Mouse (Mus musculus) limb, embryonic 15.5 days (tissue): ENCODE results near the gene Cxcl17. TPM values are rescaled to one million over a fixed set of nuclear protein-coding genes. Genes with fewer than 3 reads are reported as not detected.
"Not testable (repeated sequence)": the region's sequence is repeated elsewhere in the genome, so short reads cannot be mapped to it uniquely, and the experiment has no call there.

Experiments used
- ATAC-seq: fragments of 200-750 bp; cut with Nextera tagmentation; 2 replicates; pipeline ENCODE4 v1.8.0; 2017; ENCODE audit warnings: low read depth, moderate TSS enrichment; ENCODE audit not compliant: insufficient number of reproducible peaks, low FRiP score, low TSS enrichment
- H3K27ac ChIP-seq: fragments of 300-500 bp; sonication (generic); 2 replicates; pipeline ENCODE4 v1.5.1; 2015; ENCODE audit warnings: moderate library complexity, mild to moderate bottlenecking, inconsistent platforms
- H3K27me3 ChIP-seq: fragments of 300-500 bp; sonication (generic); 2 replicates; pipeline ENCODE4 v1.6.1; 2015; ENCODE audit warnings: inconsistent platforms
- H3K36me3 ChIP-seq: fragments of 300-500 bp; sonication (generic); 2 replicates; pipeline ENCODE4 v1.6.1; 2015; ENCODE audit warnings: inconsistent platforms
- H3K4me1 ChIP-seq: fragments of 300-500 bp; sonication (generic); 2 replicates; pipeline ENCODE4 v1.6.1; 2015; ENCODE audit warnings: inconsistent platforms
- H3K4me2 ChIP-seq: fragments of 300-500 bp; sonication (generic); 2 replicates; pipeline ENCODE4 v1.6.1; 2015; ENCODE audit warnings: mild to moderate bottlenecking, inconsistent platforms
- H3K4me3 ChIP-seq: fragments of 300-500 bp; sonication (generic); 2 replicates; pipeline ENCODE4 v1.5.1; 2015; ENCODE audit warnings: mild to moderate bottlenecking, inconsistent platforms
- H3K9ac ChIP-seq: fragments of 300-500 bp; sonication (generic); 2 replicates; pipeline ENCODE4 v1.6.1; 2015; ENCODE audit warnings: inconsistent platforms
- H3K9me3 ChIP-seq: fragments of 300-500 bp; sonication (generic); 2 replicates; pipeline ENCODE4 v1.6.1; 2016; ENCODE audit warnings: inconsistent platforms
- WGBS: fragments of 180-500 bp; shearing (Covaris S2); methylation state at CpG from one replicate; pipeline ENCODE4 v1.1.7; 2015; 5-methylcytosine and 5-hydroxymethylcytosine counted together
- polyA plus RNA-seq: library from polyadenylated mRNA; unstranded; fragments of >200 nt; fragmentation: Nextera tagmentation; extraction: Ambion mirVana; gene quantifications from 2 replicates; pipeline ENCODE4 v1.2.1, GENCODE M21; 2015

Cxcl17 gene
- polyA plus RNA-seq: 0.20 and 0.32 TPM in 2 replicates

DNA sequence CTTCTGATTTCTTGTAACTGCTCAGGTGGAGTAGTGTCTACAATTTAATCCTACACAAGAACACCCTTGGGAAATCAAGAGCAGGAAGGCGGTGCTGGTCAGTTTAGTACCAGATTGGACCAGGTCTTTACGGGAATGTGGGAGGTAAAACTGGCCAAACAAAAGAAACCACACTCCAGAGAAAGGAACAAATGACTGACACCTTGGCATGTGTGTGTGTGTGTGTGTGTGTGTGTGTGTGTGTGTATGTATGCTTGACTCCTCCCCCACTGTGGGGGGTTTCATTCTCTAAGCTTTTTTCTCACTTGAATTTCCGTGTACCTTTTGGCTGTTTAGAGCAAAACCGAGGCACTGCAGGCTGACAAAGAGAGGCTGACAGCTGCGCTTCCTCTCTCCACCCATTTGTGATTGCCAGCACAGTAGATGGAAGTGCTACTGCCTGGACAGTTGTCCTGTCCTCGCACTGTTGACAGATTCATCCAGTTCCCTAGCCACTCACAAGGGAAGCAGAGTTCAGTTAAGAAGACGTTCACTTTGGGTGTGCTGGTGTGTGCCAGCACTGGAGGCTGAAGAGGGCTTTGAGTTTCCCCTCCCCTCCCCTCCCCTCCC, at the start of gene Cxcl17:
Gene Cxcl17, minus strand, starts transcription at position 54 of the 609 bp plus-strand sequence.
- 55% methylated on average over 7 of the region's 7 CpGs for WGBS
- Histone ChIP-seq H3K36me3 (no peaks in the 10 kb centered on the region), H3K9me3 (no peaks in the 10 kb centered on the region), H3K4me1 (no peaks in the 10 kb centered on the region), H3K27ac (no peak within 1 kb of the TSS), H3K4me3 (no peak within 1 kb of the TSS), H3K9ac (no peak within 1 kb of the TSS), H3K4me2 (no peak within 1 kb of the TSS), H3K27me3 (no peaks in the 10 kb centered on the region)
- no peak for ATAC-seq

DNA sequence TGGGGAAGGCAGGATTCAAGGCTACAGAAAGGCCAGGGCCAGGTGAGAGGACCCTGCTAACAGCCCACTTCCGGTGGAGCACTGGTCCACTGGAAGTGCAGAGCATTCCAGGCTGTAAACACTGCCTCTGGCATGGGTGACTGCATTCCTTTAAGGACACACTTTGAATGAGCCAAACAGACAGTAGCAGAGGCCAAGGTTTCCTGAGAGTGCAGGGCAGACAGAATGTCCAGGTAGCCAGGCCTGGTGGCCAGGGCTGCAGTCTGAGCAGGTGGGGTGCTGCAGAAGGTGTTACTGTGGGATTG, 49.3 kb upstream of the Cxcl17 start:
- not testable (repeated sequence) for H3K27me3 ChIP-seq, H3K4me1 ChIP-seq, ATAC-seq, H3K4me3 ChIP-seq, H3K9ac ChIP-seq, H3K4me2 ChIP-seq, H3K27ac ChIP-seq, H3K9me3 ChIP-seq, H3K36me3 ChIP-seq
- no CpG with 5 or more reads among the region's 1 CpGs for WGBS

DNA sequence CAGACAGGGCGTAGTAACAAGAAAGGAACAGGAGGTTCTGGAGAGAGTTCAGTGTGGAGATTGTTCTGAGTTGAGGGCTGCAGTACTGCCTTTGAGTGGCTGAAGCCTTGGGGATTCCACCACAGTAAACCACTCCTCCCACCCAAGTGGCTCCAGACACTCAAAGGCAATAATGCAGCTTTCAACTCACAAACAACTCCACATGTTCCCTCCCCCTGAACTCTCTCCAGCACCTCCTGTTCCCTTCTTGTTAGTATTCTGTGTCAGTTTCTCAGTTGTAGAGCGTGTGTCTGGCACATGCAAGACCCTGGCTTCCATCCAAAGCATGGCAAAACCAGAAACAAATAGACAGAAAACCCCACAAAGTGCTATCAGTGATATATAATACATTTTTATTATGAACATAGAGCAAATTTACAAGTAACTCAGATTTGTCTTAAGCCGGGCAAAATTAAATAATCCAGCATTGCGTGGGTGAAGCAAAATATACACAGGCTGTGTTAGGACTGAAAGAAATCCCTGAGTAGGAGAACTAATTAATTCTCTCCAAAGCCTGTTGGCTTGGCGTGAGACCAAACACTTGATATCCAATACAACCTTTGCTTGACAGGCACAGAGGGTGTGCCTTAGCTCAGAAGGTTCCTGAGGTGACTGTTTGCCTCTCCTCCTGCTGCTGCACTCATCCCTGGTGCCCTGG, 48.8 kb upstream of the Cxcl17 start:
- H3K4me1 ChIP-seq, H3K27ac ChIP-seq, H3K4me2 ChIP-seq, H3K36me3 ChIP-seq, H3K9me3 ChIP-seq, H3K9ac ChIP-seq, ATAC-seq, H3K27me3 ChIP-seq, H3K4me3 ChIP-seq: not testable (repeated sequence)
- WGBS: 45% methylated on average over 4 of the region's 5 CpGs

DNA sequence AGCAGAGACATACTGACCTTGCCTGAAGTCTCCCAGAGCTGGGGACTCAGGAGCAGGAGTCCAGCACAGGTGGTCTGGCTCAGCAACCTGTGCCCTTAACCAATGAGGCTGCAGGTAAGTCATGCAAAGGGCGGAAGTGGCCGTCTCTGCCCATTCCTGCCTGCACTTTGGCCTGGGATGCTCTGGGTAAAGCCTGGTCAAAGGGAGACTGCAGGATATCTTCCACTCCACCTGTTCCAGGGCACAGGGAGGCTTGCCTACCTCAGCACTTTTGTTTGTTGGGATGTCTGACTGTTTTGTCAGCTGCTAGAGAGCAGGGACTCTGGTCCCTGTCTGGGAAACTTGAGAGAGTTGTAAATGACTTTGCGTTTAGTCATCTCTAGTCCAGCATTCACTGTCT, 39.4 kb upstream of the Cxcl17 start:
- Histone ChIP-seq H3K27me3 (no peaks in the 10 kb centered on the region), H3K4me1 (no peaks in the 10 kb centered on the region), H3K9me3 (no peaks in the 10 kb centered on the region), H3K4me2 (no peak overlapping the region), H3K27ac (no peak overlapping the region), H3K36me3 (no peaks in the 10 kb centered on the region), H3K9ac (no peak overlapping the region), H3K4me3 (no peak overlapping the region)
- 77% methylated on average over 3 of the region's 3 CpGs for WGBS
- no peak for ATAC-seq

DNA sequence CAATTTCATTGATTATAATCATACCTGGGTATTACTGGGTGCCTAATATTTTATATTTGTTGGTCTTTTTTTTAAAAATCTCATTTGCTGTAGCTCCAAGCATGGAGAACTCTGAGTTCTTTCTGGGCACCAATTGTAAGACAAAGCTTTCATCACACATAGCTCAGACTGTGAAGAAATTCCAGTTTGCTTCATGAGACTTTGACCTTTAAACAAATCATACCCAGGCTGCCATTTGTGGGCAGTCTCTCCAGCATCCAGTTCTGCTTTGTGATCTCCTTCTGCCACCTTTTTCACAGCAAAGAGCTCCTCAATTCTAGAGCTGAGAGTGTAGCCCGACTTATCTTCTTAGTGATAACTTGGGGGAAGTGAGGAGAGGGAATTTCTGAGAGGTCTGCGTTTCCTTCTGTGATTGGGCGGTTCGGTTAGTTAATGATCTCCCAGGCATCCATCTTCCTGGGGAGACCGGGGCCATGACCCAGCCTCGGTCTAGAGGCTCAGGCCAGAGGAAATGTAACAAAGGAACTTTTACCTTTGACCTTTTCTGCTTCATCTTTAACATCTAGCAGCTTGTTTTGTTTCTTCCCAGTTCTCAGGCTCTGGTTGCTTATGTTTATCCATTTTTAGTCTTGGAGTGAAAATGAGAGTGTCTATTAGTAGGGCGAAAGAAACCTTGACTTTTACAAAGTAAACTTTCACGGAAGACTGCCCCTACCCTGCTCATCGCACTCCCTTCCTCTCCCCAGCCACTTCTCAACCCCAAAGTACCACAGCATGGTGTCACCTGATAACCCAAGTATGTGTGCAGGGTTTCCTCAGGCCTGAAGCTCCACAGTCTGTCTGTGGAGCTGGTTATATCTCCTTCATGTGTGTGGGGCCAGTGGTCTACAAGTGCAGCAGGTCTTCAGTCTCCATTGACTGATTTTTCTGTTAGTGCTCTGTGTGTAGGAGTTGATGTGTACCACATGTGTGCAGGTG, 37.5 kb upstream of the Cxcl17 start:
- H3K4me1 ChIP-seq: no peaks in the 10 kb centered on the region
- no peak for ATAC-seq
- WGBS: 65% methylated on average over 9 of the region's 9 CpGs
- H3K9ac ChIP-seq: no peak overlapping the region
- no peak overlapping the region for H3K4me3 ChIP-seq
- H3K9me3 ChIP-seq: no peaks in the 10 kb centered on the region
- no peaks in the 10 kb centered on the region for H3K27me3 ChIP-seq
- H3K27ac ChIP-seq: no peak overlapping the region
- no peaks in the 10 kb centered on the region for H3K36me3 ChIP-seq
- no peak overlapping the region for H3K4me2 ChIP-seq

DNA sequence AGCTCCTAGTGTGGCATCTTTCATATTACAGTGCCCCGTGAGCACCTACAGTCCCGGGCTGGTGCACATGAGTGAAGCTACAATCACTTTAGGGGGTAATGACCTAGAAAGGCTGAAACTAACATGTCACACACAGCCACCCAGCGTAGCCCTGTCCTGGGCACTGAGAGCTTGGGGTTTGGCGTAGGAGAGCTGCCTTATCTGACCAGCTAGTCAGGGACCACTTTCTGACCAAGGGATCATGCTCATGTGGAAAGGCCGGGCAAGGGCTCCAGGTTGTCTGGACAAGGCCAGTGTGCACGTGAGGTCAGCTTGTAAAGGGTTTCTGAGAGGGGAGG, 28.1 kb upstream of the Cxcl17 start:
- no peaks in the 10 kb centered on the region for H3K4me1 ChIP-seq
- H3K27me3 ChIP-seq: no peaks in the 10 kb centered on the region
- no peaks in the 10 kb centered on the region for H3K36me3 ChIP-seq
- H3K4me3 ChIP-seq: no peak overlapping the region
- no peaks in the 10 kb centered on the region for H3K9me3 ChIP-seq
- no peak overlapping the region for H3K4me2 ChIP-seq
- H3K27ac ChIP-seq: no peak overlapping the region
- WGBS: 82% methylated on average over 6 of the region's 6 CpGs
- no peak overlapping the region for H3K9ac ChIP-seq
- ATAC-seq: no peak

DNA sequence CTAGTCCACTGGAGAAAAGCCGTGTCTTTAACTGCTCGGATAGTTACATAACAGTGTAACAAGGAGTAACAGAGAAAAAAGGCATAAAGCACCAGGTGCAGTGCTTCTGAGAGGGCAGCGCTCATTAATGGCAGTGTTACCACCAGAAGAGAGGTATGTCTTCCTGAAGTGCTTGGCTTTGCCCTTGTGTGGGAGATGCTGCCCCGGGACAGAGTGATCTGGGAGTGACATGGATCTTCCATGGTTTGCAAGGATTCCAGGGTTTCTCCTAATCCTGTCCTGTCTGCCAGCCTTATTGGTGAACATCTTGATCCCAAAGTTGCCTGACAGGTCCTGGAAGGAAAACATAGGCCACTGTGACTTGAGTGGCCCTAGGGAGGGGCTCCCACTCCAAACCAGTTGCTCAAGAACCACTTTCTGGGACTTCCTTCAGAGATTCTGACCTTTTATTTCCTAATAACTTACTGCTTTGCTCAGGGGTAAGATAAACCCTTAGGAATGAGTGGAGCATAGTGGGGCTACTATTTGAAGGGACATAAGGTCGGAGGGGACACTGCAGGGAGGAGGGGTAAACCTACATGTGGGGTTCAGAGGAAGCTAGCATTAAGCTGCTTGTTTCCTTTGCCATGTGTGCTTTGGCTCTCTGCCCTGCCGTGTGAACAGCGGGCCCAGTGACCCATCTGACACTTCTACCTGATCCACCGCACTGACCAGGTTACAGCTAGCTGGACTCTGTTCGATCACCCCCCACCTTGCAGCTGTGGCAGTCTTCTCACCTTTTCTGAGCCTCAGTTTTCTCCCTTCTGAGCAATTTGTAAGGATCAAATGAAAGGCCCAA, 27.5 kb upstream of the Cxcl17 start:
- ATAC-seq: no peak

DNA sequence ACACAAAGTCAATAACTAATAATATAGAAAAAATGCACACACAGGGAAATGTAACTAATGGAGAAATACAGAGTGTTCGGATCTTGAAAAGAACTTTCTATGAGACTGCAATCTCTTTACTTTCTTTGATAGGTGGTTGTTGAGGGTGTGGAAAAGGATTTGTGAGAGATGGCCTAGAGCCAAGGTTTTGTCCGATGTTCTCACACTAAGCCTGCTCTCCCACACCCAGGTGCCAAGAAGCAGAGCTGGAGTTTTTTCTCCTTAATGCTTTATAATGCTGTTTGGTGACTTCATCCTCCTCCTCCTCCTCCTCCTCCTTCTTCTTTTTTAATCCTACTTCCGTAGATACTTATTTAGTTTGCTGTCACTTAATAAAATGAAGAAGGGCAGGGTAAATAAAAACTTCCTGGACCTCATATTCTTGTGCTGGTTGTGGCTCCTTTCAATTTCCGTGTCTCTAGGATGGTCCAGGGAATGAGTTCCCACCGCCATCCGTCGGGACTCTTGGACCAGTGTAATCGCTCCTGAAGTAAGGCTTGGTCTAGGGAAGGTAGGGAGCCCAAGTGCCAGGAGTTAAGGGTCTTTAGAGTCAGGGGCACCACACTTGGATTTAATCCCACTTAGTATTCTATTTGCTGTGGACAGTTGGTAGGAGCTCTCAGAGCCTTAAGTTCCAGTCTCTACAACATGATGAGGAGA, 26.6 kb upstream of the Cxcl17 start:
- H3K9me3 ChIP-seq: no peaks in the 10 kb centered on the region
- WGBS: 80% methylated on average over 8 of the region's 8 CpGs
- H3K27ac ChIP-seq: no peak overlapping the region
- no peak overlapping the region for H3K9ac ChIP-seq
- ATAC-seq: no peak
- H3K4me3 ChIP-seq: no peak overlapping the region
- H3K4me2 ChIP-seq: no peak overlapping the region
- 0 out of 2 replicates have a peak, but pooled peaks cover under 1% of the 10 kb centered on the region for H3K4me1 ChIP-seq
- H3K36me3 ChIP-seq: no peaks in the 10 kb centered on the region
- H3K27me3 ChIP-seq: no peaks in the 10 kb centered on the region

More for the DNA sequence above, 27.5 kb upstream of the Cxcl17 start:
- Histone ChIP-seq H3K4me1 (no peaks in the 10 kb centered on the region), H3K9me3 (no peaks in the 10 kb centered on the region), H3K27ac (no peak overlapping the region), H3K4me3 (no peak overlapping the region), H3K27me3 (no peaks in the 10 kb centered on the region), H3K9ac (no peak overlapping the region), H3K4me2 (no peak overlapping the region), H3K36me3 (no peaks in the 10 kb centered on the region)
- 75% methylated on average over 9 of the region's 9 CpGs for WGBS

DNA sequence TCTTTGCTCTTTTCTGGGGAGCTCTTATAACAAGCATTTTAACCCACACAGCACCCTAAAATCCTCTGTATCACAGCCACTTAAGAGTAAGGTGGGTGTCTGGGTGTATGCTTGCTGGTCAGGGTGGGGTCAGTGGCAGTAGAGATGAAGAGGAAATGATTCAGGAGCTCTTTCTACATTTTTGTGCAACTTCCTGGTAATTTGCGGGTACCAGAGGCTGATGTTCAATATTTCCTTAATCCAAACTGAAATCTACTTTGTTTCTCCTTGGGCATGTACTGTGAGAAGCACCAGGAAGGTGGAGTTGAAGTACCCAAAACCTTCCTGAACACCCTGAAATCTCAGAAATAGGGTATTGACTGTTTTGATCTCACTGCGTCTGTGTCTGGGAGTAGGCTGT, 24.0 kb upstream of the Cxcl17 start:
- no peak overlapping the region for H3K9ac ChIP-seq
- H3K4me2 ChIP-seq: no peak overlapping the region
- no peak for ATAC-seq
- no peak overlapping the region for H3K4me3 ChIP-seq
- H3K4me1 ChIP-seq: peaks cover 8% of the 10 kb centered on the region; the same call in 1 of the 2 replicates
- H3K27me3 ChIP-seq: no peaks in the 10 kb centered on the region
- no peaks in the 10 kb centered on the region for H3K9me3 ChIP-seq
- 82% methylated on average over 2 of the region's 2 CpGs for WGBS
- no peaks in the 10 kb centered on the region for H3K36me3 ChIP-seq
- no peak overlapping the region for H3K27ac ChIP-seq

DNA sequence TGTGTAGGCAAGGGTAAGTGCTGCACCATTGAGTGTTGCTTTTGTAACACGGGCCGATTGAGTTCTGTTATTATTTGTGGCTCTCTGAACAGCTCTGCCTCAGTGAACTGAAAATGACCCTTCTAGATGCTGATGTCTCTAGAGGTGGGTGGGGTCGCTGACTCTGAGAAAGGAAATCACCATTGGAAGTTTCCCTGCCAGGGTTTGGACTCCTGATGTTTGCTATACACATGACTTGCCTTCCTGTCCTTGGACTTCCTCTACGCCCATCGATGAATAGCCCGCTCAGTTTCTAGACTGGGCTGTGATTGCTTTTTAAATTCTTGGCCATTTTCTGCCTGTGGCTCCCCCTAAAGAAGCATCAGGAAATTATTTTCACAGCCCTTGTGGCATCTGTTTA, 23.5 kb upstream of the Cxcl17 start:
- Histone ChIP-seq H3K27me3 (no peaks in the 10 kb centered on the region), H3K27ac (no peak overlapping the region), H3K36me3 (no peaks in the 10 kb centered on the region), H3K9ac (no peak overlapping the region), H3K4me3 (no peak overlapping the region), H3K9me3 (no peaks in the 10 kb centered on the region), H3K4me1 (peaks cover 8% of the 10 kb centered on the region; the same call in 1 of the 2 replicates), H3K4me2 (no peak overlapping the region)
- no peak for ATAC-seq
- WGBS: 74% methylated on average over 6 of the region's 6 CpGs

DNA sequence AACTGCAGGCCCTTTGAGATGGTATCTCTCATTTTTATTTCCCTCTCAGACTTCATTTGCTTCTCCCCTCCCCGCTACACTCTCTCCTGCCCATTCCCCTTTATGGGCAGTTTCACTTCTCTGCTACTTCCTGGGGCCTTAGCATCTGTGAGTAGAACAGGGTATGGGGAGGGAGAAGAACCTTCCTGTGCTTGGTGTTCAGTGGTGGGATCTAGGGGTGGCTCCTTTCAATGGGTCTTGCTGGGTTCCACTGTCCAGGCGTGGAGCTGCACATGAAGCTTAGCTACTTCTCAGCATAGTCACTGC, 22.8 kb upstream of the Cxcl17 start:
- no peak overlapping the region for H3K27ac ChIP-seq
- no peaks in the 10 kb centered on the region for H3K27me3 ChIP-seq
- no peaks in the 10 kb centered on the region for H3K36me3 ChIP-seq
- no peak for ATAC-seq
- WGBS: 81% methylated on average over 2 of the region's 2 CpGs
- H3K9ac ChIP-seq: no peak overlapping the region
- H3K4me1 ChIP-seq: peaks cover 8% of the 10 kb centered on the region; the same call in 1 of the 2 replicates
- H3K4me3 ChIP-seq: no peak overlapping the region
- H3K4me2 ChIP-seq: no peak overlapping the region
- H3K9me3 ChIP-seq: no peaks in the 10 kb centered on the region
